Mouse (Mus musculus) intestine, embryonic 15.5 days (tissue): ENCODE results near the gene Mtmr6. TPM values are rescaled to one million over a fixed set of nuclear protein-coding genes. Genes with fewer than 3 reads are reported as not detected.
"Not testable (repeated sequence)": the region's sequence is repeated elsewhere in the genome, so short reads cannot be mapped to it uniquely, and the experiment has no call there.

Source experiments
- ATAC-seq: fragments of 200-750 bp; cut with Nextera tagmentation; 2 replicates; pipeline ENCODE4 v1.8.0; 2017; ENCODE audit warnings: moderate TSS enrichment, moderate library complexity
- H3K27ac ChIP-seq: fragments of 300-500 bp; sonication (generic); 2 replicates; pipeline ENCODE4 v1.5.1; 2015; ENCODE audit warnings: mild to moderate bottlenecking, inconsistent platforms
- H3K27me3 ChIP-seq: fragments of 300-500 bp; sonication (generic); replicated peaks from 2 replicates; pipeline ENCODE4 v1.6.1; 2015; ENCODE audit warnings: inconsistent platforms
- H3K36me3 ChIP-seq: fragments of 300-500 bp; sonication (generic); 2 replicates; pipeline ENCODE4 v1.6.1; 2015; ENCODE audit warnings: inconsistent platforms
- H3K4me1 ChIP-seq: fragments of 300-500 bp; sonication (generic); replicated peaks from 2 replicates; pipeline ENCODE4 v1.6.1; 2015; ENCODE audit warnings: inconsistent platforms
- H3K4me2 ChIP-seq: fragments of 300-500 bp; sonication (generic); replicated peaks from 2 replicates; pipeline ENCODE4 v1.6.1; 2015; ENCODE audit warnings: mild to moderate bottlenecking, inconsistent platforms
- H3K4me3 ChIP-seq: fragments of 300-500 bp; sonication (generic); replicated peaks from 2 replicates; pipeline ENCODE4 v1.5.1; 2015; ENCODE audit warnings: inconsistent platforms
- H3K9ac ChIP-seq: fragments of 300-500 bp; sonication (generic); 2 replicates; pipeline ENCODE4 v1.6.1; 2015; ENCODE audit warnings: inconsistent platforms
- H3K9me3 ChIP-seq: fragments of 300-500 bp; sonication (generic); 2 replicates; pipeline ENCODE4 v1.6.1; 2016; ENCODE audit warnings: inconsistent platforms
- WGBS: fragments of 180-500 bp; shearing (Covaris S2); methylation state at CpG from one replicate; pipeline ENCODE4 v1.1.7; 2015; 5-methylcytosine and 5-hydroxymethylcytosine counted together
- microRNA counts: library from miRNA; unstranded; fragments of <30 nt; microRNA quantifications from one replicate; lab custom pipeline; 2016
- polyA plus RNA-seq: library from polyadenylated mRNA; unstranded; fragments of >200 nt; fragmentation: Nextera tagmentation; extraction: Ambion mirVana; gene quantifications from 2 replicates; pipeline ENCODE4 v1.2.1, GENCODE M21; 2015

Mtmr6 gene
- polyA plus RNA-seq, 1 experiment from 2014 or later = 27.8 TPM

DNA sequence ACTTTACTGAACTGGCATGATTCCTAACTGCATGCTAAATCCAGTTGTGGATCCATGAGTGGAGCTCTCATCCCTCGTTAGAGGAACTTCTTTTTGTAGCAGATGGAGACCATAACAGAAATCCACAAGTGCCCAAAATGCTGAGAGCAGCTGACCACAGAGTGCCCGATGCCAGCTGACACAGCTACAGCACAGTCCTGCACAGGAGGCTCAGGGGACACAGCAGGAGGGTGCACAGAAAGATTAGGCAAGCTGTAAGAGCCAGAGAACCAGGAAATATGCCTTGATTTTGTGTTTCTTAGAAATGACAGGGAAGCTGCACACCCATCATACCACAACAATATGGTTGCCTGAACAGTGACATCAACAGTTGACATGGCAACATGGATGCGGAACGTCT is 37.4 kb downstream of the Mtmr6 start:
- Histone ChIP-seq H3K9ac (no peak overlapping the region), H3K27me3 (no peaks in the 10 kb centered on the region), H3K27ac (no peak overlapping the region), H3K36me3 (peaks cover 8% of the 10 kb centered on the region; the same call in 1 of the 2 replicates), H3K4me3 (no peak overlapping the region), H3K4me1 (no peaks in the 10 kb centered on the region), H3K4me2 (no peak overlapping the region), H3K9me3 (no peaks in the 10 kb centered on the region)
- WGBS = 84% methylated on average over 4 of the region's 4 CpGs
- no peak for ATAC-seq

DNA sequence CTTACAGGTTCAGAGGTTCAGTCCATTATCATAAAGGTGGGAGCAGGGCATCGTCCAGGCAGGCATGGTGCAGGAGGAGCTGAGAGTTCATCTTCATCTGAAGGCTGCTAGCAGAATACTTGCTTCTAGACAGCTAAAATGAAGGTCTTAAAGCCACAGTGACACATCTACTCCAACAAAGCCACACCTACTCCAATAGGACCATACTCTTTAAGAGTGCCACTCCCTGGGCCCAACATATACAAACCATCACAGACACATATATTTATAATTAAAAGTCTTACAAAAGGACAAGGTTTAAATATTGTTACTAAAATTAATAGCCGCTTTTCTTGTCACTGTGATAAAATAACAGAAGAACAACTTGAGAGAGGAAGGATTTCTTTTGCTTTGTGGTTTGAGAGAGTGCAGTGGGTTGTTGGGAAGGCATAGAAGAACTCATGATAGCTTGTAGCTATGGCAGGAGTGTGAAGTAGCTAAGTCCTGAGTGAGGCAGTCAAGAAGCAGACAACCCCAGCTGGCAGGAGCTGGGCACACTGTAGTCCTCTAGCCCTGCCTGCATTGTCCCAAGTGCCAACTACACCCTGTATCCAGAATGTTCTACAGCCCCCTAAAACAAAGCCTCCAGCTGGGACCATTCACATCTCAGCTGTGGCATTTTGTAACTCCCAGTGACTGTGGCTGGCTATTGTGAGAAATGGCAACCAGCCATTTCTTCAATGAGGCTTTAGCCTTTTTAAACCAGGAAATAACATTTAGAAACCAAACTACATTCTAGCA is 39.6 kb downstream of the Mtmr6 start:
- no peak overlapping the region for H3K4me3 ChIP-seq
- no peaks in the 10 kb centered on the region for H3K9me3 ChIP-seq
- no peak overlapping the region for H3K4me2 ChIP-seq
- H3K4me1 ChIP-seq = no peaks in the 10 kb centered on the region
- 97% methylated on average over 2 of the region's 2 CpGs for WGBS
- peaks cover 4% of the 10 kb centered on the region; the same call in 1 of the 2 replicates for H3K36me3 ChIP-seq
- H3K27me3 ChIP-seq = no peaks in the 10 kb centered on the region
- no peak overlapping the region for H3K9ac ChIP-seq
- H3K27ac ChIP-seq = no peak overlapping the region
- ATAC-seq = no peak

DNA sequence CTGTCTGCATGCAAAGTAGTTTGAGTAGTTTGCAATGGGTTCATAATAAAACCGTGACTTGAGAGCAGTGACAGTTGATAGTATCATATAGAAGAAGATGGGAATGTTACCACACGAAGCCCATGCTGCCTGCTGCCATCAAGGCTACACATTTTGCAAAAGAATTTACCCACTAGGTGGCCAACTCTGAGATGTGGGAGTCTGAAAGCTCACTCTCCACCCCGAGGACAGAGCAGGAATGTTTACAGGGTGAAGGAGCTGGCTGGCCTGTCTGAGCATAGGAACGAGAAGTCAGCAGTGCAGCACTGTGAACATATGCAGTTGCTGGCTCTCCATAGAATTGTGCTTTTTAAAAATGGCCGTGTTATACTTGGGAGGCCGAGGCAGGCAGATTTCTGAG is 43.1 kb downstream of the Mtmr6 start:
- no peak for ATAC-seq
- no peaks in the 10 kb centered on the region for H3K27me3 ChIP-seq
- H3K4me2 ChIP-seq = no peak overlapping the region
- H3K9me3 ChIP-seq = no peaks in the 10 kb centered on the region
- no peaks in the 10 kb centered on the region for H3K4me1 ChIP-seq
- no peaks in the 10 kb centered on the region for H3K36me3 ChIP-seq
- H3K4me3 ChIP-seq = no peak overlapping the region
- WGBS = 50% methylated on average over 6 of the region's 6 CpGs
- H3K27ac ChIP-seq = no peak overlapping the region
- H3K9ac ChIP-seq = no peak overlapping the region

- ATAC-seq = no peak
- H3K27ac ChIP-seq = no peak overlapping the region
Observed at GRCm38 (mm10) chr14:60310691-60311090, 45.7 kb downstream of the Mtmr6 start.

GRCm38 (mm10) chr14:60319231-60319630 is 54.2 kb downstream of the Mtmr6 start:
- Histone ChIP-seq H3K9me3 (no peaks in the 10 kb centered on the region), H3K27ac (no peak overlapping the region), H3K9ac (no peak overlapping the region), H3K36me3 (no peaks in the 10 kb centered on the region), H3K4me2 (no peak overlapping the region), H3K4me3 (no peak overlapping the region), H3K4me1 (no peaks in the 10 kb centered on the region), H3K27me3 (no peaks in the 10 kb centered on the region)
- ATAC-seq = no peak
- 78% methylated on average over 1 of the region's 1 CpGs for WGBS

More at GRCm38 (mm10) chr14:60310691-60311090, 45.7 kb downstream of the Mtmr6 start:
- Histone ChIP-seq H3K36me3 (no peaks in the 10 kb centered on the region), H3K9ac (no peak overlapping the region), H3K4me3 (no peak overlapping the region), H3K9me3 (no peaks in the 10 kb centered on the region), H3K4me1 (no peaks in the 10 kb centered on the region), H3K27me3 (no peaks in the 10 kb centered on the region), H3K4me2 (no peak overlapping the region)
- WGBS = 56% methylated on average over 4 of the region's 4 CpGs

DNA sequence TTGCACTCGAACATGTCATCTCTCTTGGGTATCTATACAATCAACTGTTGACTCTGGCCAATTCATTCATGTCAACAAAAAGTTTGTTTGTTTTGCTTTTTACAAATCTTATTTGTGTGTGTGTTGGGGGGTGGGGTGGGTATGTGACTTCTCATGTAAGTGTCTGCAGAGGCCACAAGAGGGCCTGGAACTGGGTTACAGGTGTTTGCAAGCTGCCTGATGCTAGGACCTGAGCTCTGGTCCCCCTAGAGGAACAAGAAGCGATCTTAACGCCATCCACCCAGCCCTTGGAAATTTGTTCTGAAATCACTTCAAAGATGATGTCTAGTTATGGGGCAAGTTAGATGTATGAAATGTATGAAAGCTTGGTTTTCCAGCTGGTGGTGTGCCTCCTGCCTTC is 55.8 kb downstream of the Mtmr6 start:
- 62% methylated on average over 3 of the region's 3 CpGs for WGBS
- ATAC-seq = no peak
- no peak overlapping the region for H3K4me2 ChIP-seq
- no peaks in the 10 kb centered on the region for H3K27me3 ChIP-seq
- no peak overlapping the region for H3K27ac ChIP-seq
- no peaks in the 10 kb centered on the region for H3K36me3 ChIP-seq
- H3K9ac ChIP-seq = no peak overlapping the region
- no peak overlapping the region for H3K4me3 ChIP-seq
- H3K4me1 ChIP-seq = no peaks in the 10 kb centered on the region
- no peaks in the 10 kb centered on the region for H3K9me3 ChIP-seq

DNA sequence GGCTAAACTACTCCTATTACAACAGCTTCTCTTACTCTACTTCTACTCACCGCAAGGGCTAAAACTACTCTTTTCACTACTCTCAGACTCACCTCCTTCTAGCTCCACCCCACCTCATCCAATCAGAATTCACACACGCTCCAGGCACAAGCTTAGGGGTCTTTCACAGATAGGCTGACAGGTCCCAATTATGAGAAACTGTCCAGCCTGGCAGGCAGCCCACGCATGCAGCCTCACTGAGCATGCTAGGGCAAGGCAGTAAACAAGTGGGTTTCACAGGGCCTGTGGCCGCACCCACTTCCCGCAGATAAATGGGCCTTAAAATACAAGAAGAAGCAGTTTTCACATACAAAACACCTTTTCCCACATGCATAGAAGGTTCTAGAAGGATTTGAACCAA is 75.0 kb downstream of the Mtmr6 start:
- H3K36me3 ChIP-seq, H3K4me3 ChIP-seq, ATAC-seq, H3K27ac ChIP-seq, H3K9ac ChIP-seq, H3K4me2 ChIP-seq, H3K9me3 ChIP-seq, H3K27me3 ChIP-seq, H3K4me1 ChIP-seq: not testable (repeated sequence)
- 82% methylated on average over 5 of the region's 5 CpGs for WGBS

DNA sequence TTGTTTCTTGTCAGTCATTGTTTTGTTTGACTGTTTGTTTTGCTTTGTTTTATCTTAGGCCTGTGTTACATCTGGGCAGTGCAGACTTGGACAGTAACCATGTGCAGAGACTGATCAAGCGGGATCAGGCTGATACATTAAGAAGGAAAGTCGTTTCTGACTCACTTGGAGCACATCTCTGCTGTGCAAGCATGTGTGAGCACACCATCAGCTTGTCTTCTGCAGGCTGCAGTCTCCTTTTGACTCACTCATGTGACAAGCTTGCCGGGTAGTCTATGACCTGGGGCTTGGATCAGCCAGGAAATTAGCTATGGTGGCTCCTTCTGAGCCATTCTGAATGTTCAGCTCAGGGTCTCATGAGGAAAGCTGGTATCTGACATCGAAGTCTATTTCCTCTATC is 75.5 kb downstream of the Mtmr6 start:
- H3K4me3 ChIP-seq = no peak overlapping the region
- H3K4me1 ChIP-seq = no peaks in the 10 kb centered on the region
- H3K4me2 ChIP-seq = no peak overlapping the region
- no peak for ATAC-seq
- no peaks in the 10 kb centered on the region for H3K27me3 ChIP-seq
- H3K27ac ChIP-seq = no peak overlapping the region
- WGBS = 70% methylated on average over 4 of the region's 4 CpGs
- no peaks in the 10 kb centered on the region for H3K36me3 ChIP-seq
- H3K9ac ChIP-seq = no peak overlapping the region
- no peaks in the 10 kb centered on the region for H3K9me3 ChIP-seq

GRCm38 (mm10) chr14:60345326-60345876 is 80.4 kb downstream of the Mtmr6 start:
- Histone ChIP-seq H3K4me2 (no peak overlapping the region), H3K4me3 (no peak overlapping the region), H3K27ac (no peak overlapping the region), H3K9ac (no peak overlapping the region), H3K36me3 (no peaks in the 10 kb centered on the region), H3K9me3 (no peaks in the 10 kb centered on the region), H3K27me3 (no peaks in the 10 kb centered on the region), H3K4me1 (no peaks in the 10 kb centered on the region)
- no peak for ATAC-seq
- WGBS = 91% methylated on average over 6 of the region's 6 CpGs

MicroRNAs encoded within 50 kb of the gene (microRNA counts, 519-probe panel; counts per million panel counts)
- microRNA mmu-miR-719 (lab: Ali Mortazavi, UCI) = 97.1 counts per million, percentile 29 among the panel's probes with 10 or more counts

Other genes with a start within 250 kb of the Mtmr6 start
- gene Atp8a2, start 68.0 kb upstream of the Mtmr6 start, polyA plus RNA-seq = 7.0 and 9.2 TPM in 2 replicates
- gene Nupl1, start 13.8 kb upstream of the Mtmr6 start, polyA plus RNA-seq = 0.05 and 0.16 TPM in 2 replicates
- 42.2 and 47.8 TPM in 2 replicates for gene Gm49336, start 13.7 kb upstream of the Mtmr6 start, polyA plus RNA-seq
- 1.5 TPM in 2 replicates for gene Amer2, start 108.0 kb downstream of the Mtmr6 start, polyA plus RNA-seq